In the genomic region with DNA sequence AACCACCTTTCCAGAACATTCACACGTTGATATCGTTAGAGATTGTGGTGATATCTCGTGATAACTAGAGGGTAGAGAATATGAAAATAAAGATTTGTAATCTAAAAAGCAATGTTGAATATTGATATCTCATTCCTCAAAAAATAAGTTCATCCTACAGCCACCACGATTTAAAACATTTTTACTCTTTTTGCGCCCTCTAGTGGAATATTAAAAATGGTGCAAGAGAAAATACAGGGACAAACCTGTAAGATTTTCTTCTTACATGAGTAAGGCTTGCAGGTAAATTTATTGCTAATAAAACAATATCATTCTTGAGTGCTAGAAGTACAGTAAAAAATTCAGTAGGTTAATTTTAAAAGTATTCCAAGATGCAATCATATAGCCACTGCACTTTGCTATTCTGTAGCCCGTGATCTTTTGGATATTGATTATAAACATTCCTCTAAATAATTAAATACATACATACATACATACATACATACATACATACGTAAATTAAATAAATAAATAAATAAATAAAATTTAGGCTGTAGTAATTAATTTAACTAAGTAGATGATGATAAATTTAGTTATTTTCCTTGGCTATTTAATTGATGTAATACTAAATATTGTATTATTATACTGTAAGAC, we compare ENCODE assay signal across 12 mouse cellular contexts. TPM values are rescaled to one million over a fixed set of nuclear protein-coding genes. Genes with fewer than 3 reads are reported as not detected.
A peak's percentile ranks its signal among the peaks of the same experiment; 100 is the strongest.
DNase-seq lines count a peak whose midpoint lies in the region; ATAC-seq and TF ChIP-seq lines count a peak whose summit lies in the region.
"Had no signal": no experiment of that assay in that cellular context is flagged by ENCODE, and none has a peak within 500 bp of the region (broad histone marks: within the 10 kb centered on the region; RNA-seq: fewer than 3 reads in every experiment).

No protein-coding gene starts in this region.

- DNase-seq in heart, postnatal 0 days (ENCODE audit: low spot score) = no peak
- DNase-seq in heart, postnatal 4 days = no peak
- peak; percentile 91 for DNase-seq in midbrain, embryonic 11.5 days (ENCODE audit: low spot score, missing footprints)
- peak; percentile 1 for DNase-seq in c-Kit-positive CD71-negative TER-119-negative erythroid progenitor cells, embryonic 14.5 days (ENCODE audit: low read depth)
- peak; percentile 63 for DNase-seq in retina, postnatal 1 day
- no peak for DNase-seq in gastrocnemius, adult 18-20 months (ENCODE audit: low spot score)
- no peak for DNase-seq in adrenal gland, postnatal 36 days
- DNase-seq: spleen, adult 18-20 months had no signal

- TF ChIP-seq EP300 in heart, postnatal 0 days (IDR thresholded peaks at IDR 0.05; ENCODE audit: low read depth) = no peak

- 20% methylated on average over 7 of the region's 7 CpGs for WGBS in heart, postnatal 0 days
- 19% methylated on average over 7 of the region's 7 CpGs for WGBS in midbrain, embryonic 11.5 days
- WGBS in midbrain, embryonic 15.5 days = 19% methylated on average over 7 of the region's 7 CpGs

- no peaks in the 10 kb centered on the region for H3K27me3 ChIP-seq in heart, postnatal 0 days (ENCODE audit: control insufficient read depth, insufficient read depth, low read length)
- no peaks in the 10 kb centered on the region for H3K27me3 ChIP-seq in midbrain, embryonic 11.5 days (ENCODE audit: control insufficient read depth, insufficient read depth, low read length)
- H3K27me3 ChIP-seq in midbrain, embryonic 15.5 days (replicated peaks) = no peaks in the 10 kb centered on the region
- H3K27me3 ChIP-seq: heart, embryonic 15.5 days; neural tube, embryonic 12.5 days had no signal

- H3K9ac ChIP-seq in heart, postnatal 0 days (replicated peaks; ENCODE audit: low read depth, low read length) = no peak overlapping the region
- no peak overlapping the region for H3K9ac ChIP-seq in midbrain, embryonic 11.5 days (ENCODE audit: low read length)
- H3K9ac ChIP-seq in midbrain, embryonic 15.5 days = no peak overlapping the region
- H3K9ac ChIP-seq: heart, embryonic 15.5 days; neural tube, embryonic 12.5 days had no signal

- peak; percentile 57 for TF ChIP-seq CTCF in heart, postnatal 0 days (IDR thresholded peaks at IDR 0.05; ENCODE audit: low read depth)

- no peaks in the 10 kb centered on the region for H3K9me3 ChIP-seq in heart, postnatal 0 days (replicated peaks; ENCODE audit: control insufficient read depth, low read length)
- no peaks in the 10 kb centered on the region for H3K9me3 ChIP-seq in midbrain, embryonic 11.5 days (ENCODE audit: control insufficient read depth, low read length)
- no peaks in the 10 kb centered on the region for H3K9me3 ChIP-seq in midbrain, embryonic 15.5 days
- H3K9me3 ChIP-seq: G1E; heart, embryonic 15.5 days; neural tube, embryonic 12.5 days had no signal

- ATAC-seq in heart, postnatal 0 days (ENCODE audit: insufficient read depth, low read depth) = no peak
- ATAC-seq in midbrain, embryonic 11.5 days (ENCODE audit: low FRiP score) = peak; percentile 61; the same call in 1 of the 2 replicates
- ATAC-seq in midbrain, embryonic 15.5 days (replicated peaks) = no peak

- H3K4me2 ChIP-seq in heart, postnatal 0 days (ENCODE audit: low read depth, low read length) = no peak overlapping the region
- no peak overlapping the region for H3K4me2 ChIP-seq in midbrain, embryonic 11.5 days
- no peak overlapping the region for H3K4me2 ChIP-seq in midbrain, embryonic 15.5 days
- H3K4me2 ChIP-seq: heart, embryonic 15.5 days; neural tube, embryonic 12.5 days had no signal

- H3K4me1 ChIP-seq in heart, postnatal 0 days (ENCODE audit: control insufficient read depth, insufficient read depth) = no peaks in the 10 kb centered on the region
- no peaks in the 10 kb centered on the region for H3K4me1 ChIP-seq in midbrain, embryonic 11.5 days (ENCODE audit: control insufficient read depth, insufficient read depth, low read length)
- no peaks in the 10 kb centered on the region for H3K4me1 ChIP-seq in midbrain, embryonic 15.5 days
- H3K4me1 ChIP-seq: heart, embryonic 15.5 days; neural tube, embryonic 12.5 days had no signal

- H3K4me3 ChIP-seq in heart, postnatal 0 days (ENCODE audit: low read depth, low read length) = no peak overlapping the region
- no peak overlapping the region for H3K4me3 ChIP-seq in midbrain, embryonic 11.5 days (ENCODE audit: low read depth, low read length)
- no peak overlapping the region for H3K4me3 ChIP-seq in midbrain, embryonic 15.5 days
- H3K4me3 ChIP-seq: heart, embryonic 15.5 days; neural tube, embryonic 12.5 days had no signal

- H3K36me3 ChIP-seq in heart, postnatal 0 days (replicated peaks; ENCODE audit: control insufficient read depth, insufficient read depth, low read length) = no peaks in the 10 kb centered on the region
- H3K36me3 ChIP-seq in midbrain, embryonic 11.5 days (ENCODE audit: control insufficient read depth, insufficient read depth, low read length) = no peaks in the 10 kb centered on the region
- H3K36me3 ChIP-seq in midbrain, embryonic 15.5 days (replicated peaks) = no peaks in the 10 kb centered on the region
- H3K36me3 ChIP-seq: G1E; heart, embryonic 15.5 days; neural tube, embryonic 12.5 days had no signal

- H3K27ac ChIP-seq in heart, postnatal 0 days (ENCODE audit: low read depth) = no peak overlapping the region
- H3K27ac ChIP-seq in midbrain, embryonic 11.5 days (ENCODE audit: low read depth, low read length) = no peak overlapping the region
- no peak overlapping the region for H3K27ac ChIP-seq in midbrain, embryonic 15.5 days
- H3K27ac ChIP-seq: heart, embryonic 15.5 days; neural tube, embryonic 12.5 days had no signal

RNA-seq across cellular contexts. Expression of a gene that starts 7.8 kb away (rescaled TPM):
- 0.35 and 1.1 TPM in 2 replicates for total RNA-seq in heart, postnatal 0 days (2014; rRNA removed; ENCODE audit: low replicate concordance)
- 0.79 and 1.1 TPM in 2 replicates for polyA plus RNA-seq in heart, postnatal 0 days (2015; fragmentation: Nextera tagmentation; extraction: Ambion mirVana)
- total RNA-seq in heart, postnatal 4 days (2021) = 1 to 10 TPM; 1.2 to 2.0 TPM
- 2.1 and 2.6 TPM in 2 replicates for polyA plus RNA-seq in midbrain, embryonic 11.5 days (2014; fragmentation: Nextera tagmentation; extraction: Ambion mirVana)
- polyA plus RNA-seq in midbrain, embryonic 15.5 days (2015; fragmentation: Nextera tagmentation; extraction: Ambion mirVana) = 4.1 and 4.6 TPM in 2 replicates
- under 1 TPM; 0.09 to 0.11 TPM for total RNA-seq in gastrocnemius, adult 18-20 months (2021)
- total RNA-seq in adrenal gland, postnatal 36 days (2021) = under 1 TPM; 0.30 to 0.70 TPM
- polyA plus RNA-seq: G1E had no signal

Comparison
In these comparisons a context has a peak if more than half of its experiments do, and no peak if none do; other contexts are left out.
1. DNase-seq: peak in midbrain, embryonic 11.5 days (single experiment), c-Kit-positive CD71-negative TER-119-negative erythroid progenitor cells, embryonic 14.5 days (single experiment) and retina, postnatal 1 day (single experiment); none in heart, postnatal 0 days (single experiment), heart, postnatal 4 days (single experiment), gastrocnemius, adult 18-20 months (single experiment) and adrenal gland, postnatal 36 days (0 of 2).